Mouse (Mus musculus): ENCODE data around the gene Otx2. TPM values are rescaled to one million over a fixed set of nuclear protein-coding genes. Genes with fewer than 3 reads are reported as not detected.

The Otx2 gene
- 83.5 and 83.6 TPM in 2 replicates for polyA plus RNA-seq (2015; fragmentation: Nextera tagmentation; extraction: Ambion mirVana)

DNA sequence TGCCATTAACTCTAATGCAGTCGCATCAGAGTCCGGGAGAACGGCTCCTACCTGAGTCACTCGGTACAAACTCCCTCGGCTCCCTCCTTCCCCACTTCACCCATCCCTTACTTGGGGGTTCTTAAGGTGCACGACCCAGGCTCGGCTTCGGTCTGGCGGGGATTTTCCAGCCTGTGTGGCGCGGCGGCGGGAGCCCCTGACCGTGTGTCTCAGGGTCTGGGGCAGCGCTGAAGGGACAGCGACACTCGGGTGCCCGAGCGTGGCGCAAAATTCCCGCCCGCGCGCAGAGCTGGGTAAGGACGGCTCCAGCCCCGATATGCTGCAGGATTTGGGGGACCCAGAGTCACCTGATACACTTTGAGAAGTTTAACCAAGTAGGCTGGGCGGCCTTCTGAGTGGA lies at the start of gene Otx2:
Gene Otx2 (minus strand): TSS at position 279 of the 400 bp plus-strand sequence.
- H3K27me3 ChIP-seq (replicated peaks), result peaks cover 14% of the 10 kb centered on the region
- peak; percentile 37 for ATAC-seq (replicated peaks)
- H3K4me1 ChIP-seq, result peaks cover 14% of the 10 kb centered on the region
- peak within 1 kb of the TSS; percentile 56 for H3K4me2 ChIP-seq
- H3K36me3 ChIP-seq (replicated peaks), result no peaks in the 10 kb centered on the region
- H3K9ac ChIP-seq, result peak within 1 kb of the TSS; percentile 31
- no peaks in the 10 kb centered on the region for H3K9me3 ChIP-seq
- peak within 1 kb of the TSS; percentile 72 for H3K27ac ChIP-seq
- H3K4me3 ChIP-seq, result peak within 1 kb of the TSS; percentile 34
- under 1% methylated on average over 27 of the region's 27 CpGs for WGBS

GRCm38 (mm10) chr14:48722763-48723162 lies 49.1 kb upstream of the Otx2 start:
- Histone ChIP-seq H3K27me3 (replicated peaks) (no peaks in the 10 kb centered on the region), H3K9ac (no peak overlapping the region), H3K4me2 (no peak overlapping the region), H3K4me3 (no peak overlapping the region), H3K36me3 (replicated peaks) (no peaks in the 10 kb centered on the region), H3K4me1 (no peaks in the 10 kb centered on the region), H3K27ac (no peak overlapping the region), H3K9me3 (no peaks in the 10 kb centered on the region)
- ATAC-seq (replicated peaks), result no peak
- WGBS, result 61% methylated on average over 4 of the region's 4 CpGs

GRCm38 (mm10) chr14:48719296-48719695 lies 45.7 kb upstream of the Otx2 start:
- Histone ChIP-seq H3K9me3 (no peaks in the 10 kb centered on the region), H3K27ac (no peak overlapping the region), H3K27me3 (replicated peaks) (no peaks in the 10 kb centered on the region), H3K4me2 (no peak overlapping the region), H3K4me3 (no peak overlapping the region), H3K36me3 (replicated peaks) (no peaks in the 10 kb centered on the region), H3K9ac (no peak overlapping the region), H3K4me1 (no peaks in the 10 kb centered on the region)
- WGBS, result 82% methylated on average over 3 of the region's 3 CpGs
- ATAC-seq (replicated peaks), result no peak

GRCm38 (mm10) chr14:48717632-48718279 lies 44.1 kb upstream of the Otx2 start:
- Histone ChIP-seq H3K27ac (no peak overlapping the region), H3K36me3 (replicated peaks) (no peaks in the 10 kb centered on the region), H3K9ac (no peak overlapping the region), H3K27me3 (replicated peaks) (no peaks in the 10 kb centered on the region), H3K4me2 (no peak overlapping the region), H3K4me3 (no peak overlapping the region), H3K4me1 (no peaks in the 10 kb centered on the region), H3K9me3 (no peaks in the 10 kb centered on the region)
- 82% methylated on average over 8 of the region's 8 CpGs for WGBS
- ATAC-seq (replicated peaks), result no peak

GRCm38 (mm10) chr14:48716456-48716855 lies 42.8 kb upstream of the Otx2 start:
- H3K36me3 ChIP-seq (replicated peaks), result no peaks in the 10 kb centered on the region
- no peak overlapping the region for H3K4me2 ChIP-seq
- no peak overlapping the region for H3K4me3 ChIP-seq
- no peaks in the 10 kb centered on the region for H3K27me3 ChIP-seq (replicated peaks)
- no peak for ATAC-seq (replicated peaks)
- no peak overlapping the region for H3K27ac ChIP-seq
- H3K9ac ChIP-seq, result no peak overlapping the region
- H3K4me1 ChIP-seq, result no peaks in the 10 kb centered on the region
- no peaks in the 10 kb centered on the region for H3K9me3 ChIP-seq
- 95% methylated on average over 4 of the region's 4 CpGs for WGBS

GRCm38 (mm10) chr14:48710871-48711370 lies 37.3 kb upstream of the Otx2 start:
- H3K4me3 ChIP-seq, result no peak overlapping the region

GRCm38 (mm10) chr14:48710062-48710870 lies 36.6 kb upstream of the Otx2 start:
- H3K4me2 ChIP-seq, result peak overlapping the region; percentile 51
- H3K9me3 ChIP-seq, result no peaks in the 10 kb centered on the region
- no peaks in the 10 kb centered on the region for H3K27me3 ChIP-seq (replicated peaks)
- H3K4me1 ChIP-seq, result peaks cover 26% of the 10 kb centered on the region
- no peaks in the 10 kb centered on the region for H3K36me3 ChIP-seq (replicated peaks)
- no peak overlapping the region for H3K9ac ChIP-seq
- H3K27ac ChIP-seq, result peak overlapping the region; percentile 54
- H3K4me3 ChIP-seq, result 0 out of 2 replicates have a peak overlapping the region, but pooled peaks have one; percentile 31
- peak; percentile 53; the same call in 1 of the 2 replicates for ATAC-seq (replicated peaks)
- WGBS, result 11% methylated on average over 11 of the region's 11 CpGs

More at GRCm38 (mm10) chr14:48710871-48711370, 37.3 kb upstream of the Otx2 start:
- WGBS, result 40% methylated on average over 13 of the region's 13 CpGs
- H3K9ac ChIP-seq, result no peak overlapping the region
- H3K9me3 ChIP-seq, result no peaks in the 10 kb centered on the region
- H3K4me1 ChIP-seq, result peaks cover 26% of the 10 kb centered on the region
- H3K36me3 ChIP-seq (replicated peaks), result no peaks in the 10 kb centered on the region
- H3K27me3 ChIP-seq (replicated peaks), result no peaks in the 10 kb centered on the region
- ATAC-seq (replicated peaks), result peak; percentile 57; the same call in 1 of the 2 replicates
- H3K27ac ChIP-seq, result peak overlapping the region; percentile 54
- H3K4me2 ChIP-seq, result peak overlapping the region; percentile 51

DNA sequence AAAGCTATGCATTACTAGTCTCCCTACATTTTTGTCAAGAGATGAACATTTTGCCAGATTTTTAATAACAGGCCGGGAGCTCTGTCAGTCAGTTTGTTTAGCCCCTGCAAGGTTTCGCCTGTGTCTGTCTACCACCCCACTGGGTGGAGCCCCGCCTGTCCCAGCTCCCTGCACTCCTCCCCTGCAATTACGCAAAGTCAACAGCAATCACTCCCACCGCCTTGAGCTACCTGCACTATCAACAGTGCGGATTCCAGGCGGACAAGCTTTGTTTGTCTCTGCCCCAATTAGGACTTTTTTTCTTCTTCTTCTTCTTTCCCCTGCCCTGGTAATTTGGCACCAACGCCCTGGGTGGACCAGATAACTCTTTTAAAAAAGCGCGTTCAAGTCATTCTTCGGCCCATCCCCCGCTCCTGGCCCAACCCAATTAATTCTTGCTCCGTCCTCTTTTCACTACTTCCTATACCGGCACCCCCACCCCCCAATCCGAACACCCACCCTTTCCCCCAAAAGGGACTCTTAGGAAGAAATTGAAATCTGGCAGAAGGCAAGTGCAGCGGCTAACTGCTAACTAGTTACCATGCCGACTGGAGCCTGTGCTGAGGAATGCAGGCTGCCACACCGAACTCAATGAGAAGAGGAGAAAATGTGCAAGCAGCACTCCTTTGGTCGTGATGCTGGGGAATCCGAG lies 35.9 kb upstream of the Otx2 start:
- under 1% methylated on average over 20 of the region's 20 CpGs for WGBS
- peaks cover 26% of the 10 kb centered on the region for H3K4me1 ChIP-seq
- H3K27me3 ChIP-seq (replicated peaks), result no peaks in the 10 kb centered on the region
- H3K4me3 ChIP-seq, result peak overlapping the region; percentile 31
- peak; percentile 87 for ATAC-seq (replicated peaks)
- H3K9ac ChIP-seq, result no peak overlapping the region
- H3K4me2 ChIP-seq, result peak overlapping the region; percentile 51
- H3K9me3 ChIP-seq, result no peaks in the 10 kb centered on the region
- H3K27ac ChIP-seq, result peak overlapping the region; percentile 54
- no peaks in the 10 kb centered on the region for H3K36me3 ChIP-seq (replicated peaks)

DNA sequence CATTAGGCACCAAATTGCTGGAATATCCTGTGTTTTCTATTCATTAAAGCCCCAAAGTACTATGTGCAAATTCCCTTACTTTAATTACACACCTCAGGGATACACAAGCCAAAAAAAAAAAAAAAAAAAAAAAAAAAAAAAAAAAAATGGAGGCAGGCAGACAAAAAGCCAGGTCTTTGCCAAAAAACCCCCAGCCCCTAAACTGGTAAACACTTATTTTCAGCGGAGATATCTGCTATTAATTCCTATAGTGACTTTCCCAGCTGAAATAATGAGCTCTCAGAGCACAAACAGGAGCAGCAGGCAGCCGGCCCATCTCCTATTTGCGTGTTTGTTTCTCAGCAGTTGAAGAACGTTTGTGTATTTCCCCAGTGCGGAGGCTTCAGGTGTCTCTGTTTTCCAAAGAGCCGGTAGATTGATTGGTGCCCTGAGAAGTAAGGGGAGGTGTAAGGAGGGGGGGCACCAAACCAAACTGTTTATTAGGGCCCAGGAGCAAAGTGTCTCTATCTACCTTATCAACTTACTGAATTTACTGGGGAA lies 34.3 kb upstream of the Otx2 start:
- no peak overlapping the region for H3K4me2 ChIP-seq
- H3K27ac ChIP-seq, result no peak overlapping the region
- 8% methylated on average over 6 of the region's 6 CpGs for WGBS
- H3K27me3 ChIP-seq (replicated peaks), result no peaks in the 10 kb centered on the region
- H3K4me3 ChIP-seq, result no peak overlapping the region
- no peaks in the 10 kb centered on the region for H3K9me3 ChIP-seq
- no peaks in the 10 kb centered on the region for H3K36me3 ChIP-seq (replicated peaks)
- ATAC-seq (replicated peaks), result no peak
- peaks cover 26% of the 10 kb centered on the region for H3K4me1 ChIP-seq
- no peak overlapping the region for H3K9ac ChIP-seq

GRCm38 (mm10) chr14:48707391-48707790 lies 33.8 kb upstream of the Otx2 start:
- 39% methylated on average over 5 of the region's 5 CpGs for WGBS
- no peak overlapping the region for H3K9ac ChIP-seq
- H3K27ac ChIP-seq, result no peak overlapping the region
- no peaks in the 10 kb centered on the region for H3K36me3 ChIP-seq (replicated peaks)
- no peak overlapping the region for H3K4me3 ChIP-seq
- no peaks in the 10 kb centered on the region for H3K27me3 ChIP-seq (replicated peaks)
- H3K4me2 ChIP-seq, result no peak overlapping the region
- ATAC-seq (replicated peaks), result no peak
- H3K9me3 ChIP-seq, result no peaks in the 10 kb centered on the region
- H3K4me1 ChIP-seq, result peaks cover 26% of the 10 kb centered on the region

DNA sequence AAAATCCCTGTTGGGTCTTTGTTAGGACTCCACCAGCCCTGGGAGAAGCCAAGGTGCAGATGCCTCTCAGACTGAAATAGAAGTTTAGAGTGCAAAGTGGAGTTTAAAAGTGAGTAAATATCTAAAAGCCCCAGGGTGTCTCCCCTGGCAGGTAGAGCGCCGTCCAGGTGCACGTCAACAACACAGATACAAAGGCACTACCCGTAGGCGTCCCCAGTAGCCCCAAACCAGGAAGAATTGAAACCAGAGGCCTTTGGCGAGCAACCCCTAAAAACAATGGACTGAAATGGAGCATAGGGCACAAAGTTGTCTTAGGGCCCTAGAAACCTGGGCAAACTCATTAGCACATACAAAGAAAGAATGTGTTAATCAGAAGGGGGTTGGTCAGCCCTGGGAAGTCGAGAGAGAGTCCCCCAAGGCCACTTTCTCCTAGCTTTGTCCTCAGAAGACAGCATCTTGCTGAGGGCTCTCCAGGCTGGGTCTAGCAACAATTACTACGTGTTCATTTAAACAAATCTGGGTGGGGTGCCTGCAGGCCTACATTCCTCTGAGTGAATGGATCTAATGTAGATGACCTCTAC lies 27.3 kb upstream of the Otx2 start:
- H3K27ac ChIP-seq, result no peak overlapping the region
- no peak overlapping the region for H3K4me3 ChIP-seq
- WGBS, result 43% methylated on average over 8 of the region's 8 CpGs
- H3K9ac ChIP-seq, result no peak overlapping the region
- no peaks in the 10 kb centered on the region for H3K9me3 ChIP-seq
- no peaks in the 10 kb centered on the region for H3K4me1 ChIP-seq
- ATAC-seq (replicated peaks), result no peak
- H3K36me3 ChIP-seq (replicated peaks), result no peaks in the 10 kb centered on the region
- 0 out of 2 replicates have a peak, but pooled peaks cover 3% of the 10 kb centered on the region for H3K27me3 ChIP-seq (replicated peaks)
- H3K4me2 ChIP-seq, result no peak overlapping the region
